Mouse (Mus musculus) ES-Bruce4 (cell line): ENCODE measurements at regions not wholly inside any gene's neighbourhood (a gene's known extent, or its start where the extent isn't known, plus 50 kb on each side); places are given as distances from the start of the nearest gene placed in this dataset.

Source experiments
- CTCF ChIP-seq: IDR thresholded peaks from one replicate; pipeline ENCODE4 v1.8.1; 2011; ENCODE audit warnings: low read depth, low read length
- POLR2A ChIP-seq: IDR thresholded peaks from one replicate; pipeline ENCODE4 v1.8.1; 2011; ENCODE audit warnings: low read length; ENCODE audit not compliant: insufficient read depth

DNA sequence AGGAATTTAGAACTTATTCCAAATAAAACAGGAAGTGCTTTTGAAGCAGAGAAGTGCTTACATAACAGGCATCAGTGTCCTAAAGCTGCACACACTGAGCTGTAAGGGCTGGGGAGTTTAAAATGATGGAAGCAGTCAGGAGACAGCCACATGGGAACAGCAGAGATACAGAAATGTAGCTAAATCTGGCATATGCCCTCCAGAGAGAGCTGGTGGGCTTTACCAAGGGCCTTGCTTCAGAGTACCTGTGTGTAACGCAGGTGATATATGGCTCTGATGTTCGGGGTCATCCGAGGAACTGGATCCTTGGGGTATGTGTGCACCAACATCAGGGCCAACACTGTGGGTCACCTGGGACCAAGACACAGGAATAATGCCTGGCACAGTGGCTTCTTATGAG, 247.5 kb downstream of the Pmp22 start:
- TF ChIP-seq CTCF (no peak), POLR2A (no peak)
